Mouse (Mus musculus): Measurements from ENCODE around the gene 6330409D20Rik. TPM values are rescaled to one million over a fixed set of nuclear protein-coding genes. Genes with fewer than 3 reads are reported as not detected.

The 6330409D20Rik gene
- polyA plus RNA-seq, 1 experiment from 2014 or later = 0.16 TPM

- ATAC-seq (ENCODE audit: low FRiP score, low TSS enrichment) = no peak
- Histone ChIP-seq H3K27me3 (ENCODE audit: insufficient read depth, low read length) (no peaks in the 10 kb centered on the region), H3K9me3 (ENCODE audit: low read length) (no peaks in the 10 kb centered on the region), H3K27ac (ENCODE audit: low read length) (no peak overlapping the region), H3K4me1 (ENCODE audit: insufficient read depth, low read length) (peaks cover 16% of the 10 kb centered on the region), H3K4me3 (ENCODE audit: low read length) (no peak overlapping the region), H3K4me2 (replicated peaks; ENCODE audit: low read depth, low read length) (no peak overlapping the region), H3K36me3 (ENCODE audit: insufficient read depth, low read length) (no peaks in the 10 kb centered on the region), H3K9ac (replicated peaks; ENCODE audit: low read length) (no peak overlapping the region)
- WGBS = 84% methylated on average over 8 of the region's 8 CpGs
These were observed 31.9 kb upstream of the 6330409D20Rik start for GRCm38 (mm10) chr2:32772626-32773279.

GRCm38 (mm10) chr2:32771886-32772285, 31.1 kb upstream of the 6330409D20Rik start:
- H3K27ac ChIP-seq (ENCODE audit: low read length) = no peak overlapping the region
- no peak overlapping the region for H3K4me3 ChIP-seq (ENCODE audit: low read length)
- no peak overlapping the region for H3K9ac ChIP-seq (replicated peaks; ENCODE audit: low read length)
- 30% methylated on average over 12 of the region's 12 CpGs for WGBS
- H3K9me3 ChIP-seq (ENCODE audit: low read length) = no peaks in the 10 kb centered on the region
- no peak for ATAC-seq (ENCODE audit: low FRiP score, low TSS enrichment)
- H3K27me3 ChIP-seq (ENCODE audit: insufficient read depth, low read length) = no peaks in the 10 kb centered on the region
- H3K4me2 ChIP-seq (replicated peaks; ENCODE audit: low read depth, low read length) = no peak overlapping the region
- no peaks in the 10 kb centered on the region for H3K36me3 ChIP-seq (ENCODE audit: insufficient read depth, low read length)
- peaks cover 16% of the 10 kb centered on the region for H3K4me1 ChIP-seq (ENCODE audit: insufficient read depth, low read length)

GRCm38 (mm10) chr2:32769327-32770085, 28.7 kb upstream of the 6330409D20Rik start:
- peaks cover 5% of the 10 kb centered on the region; the same call in 1 of the 2 replicates for H3K4me1 ChIP-seq (ENCODE audit: insufficient read depth, low read length)
- no peak overlapping the region for H3K4me3 ChIP-seq (ENCODE audit: low read length)
- no peak for ATAC-seq (ENCODE audit: low FRiP score, low TSS enrichment)
- no peaks in the 10 kb centered on the region for H3K36me3 ChIP-seq (ENCODE audit: insufficient read depth, low read length)
- WGBS = 75% methylated on average over 5 of the region's 5 CpGs
- no peak overlapping the region for H3K9ac ChIP-seq (replicated peaks; ENCODE audit: low read length)
- no peaks in the 10 kb centered on the region for H3K9me3 ChIP-seq (ENCODE audit: low read length)
- no peak overlapping the region for H3K27ac ChIP-seq (ENCODE audit: low read length)
- no peak overlapping the region for H3K4me2 ChIP-seq (replicated peaks; ENCODE audit: low read depth, low read length)
- no peaks in the 10 kb centered on the region for H3K27me3 ChIP-seq (ENCODE audit: insufficient read depth, low read length)

GRCm38 (mm10) chr2:32768661-32769285, 28.0 kb upstream of the 6330409D20Rik start:
- Histone ChIP-seq H3K4me3 (ENCODE audit: low read length) (no peak overlapping the region), H3K27ac (ENCODE audit: low read length) (no peak overlapping the region), H3K4me1 (ENCODE audit: insufficient read depth, low read length) (peaks cover 5% of the 10 kb centered on the region; the same call in 1 of the 2 replicates), H3K36me3 (ENCODE audit: insufficient read depth, low read length) (no peaks in the 10 kb centered on the region), H3K9me3 (ENCODE audit: low read length) (no peaks in the 10 kb centered on the region), H3K9ac (replicated peaks; ENCODE audit: low read length) (no peak overlapping the region), H3K27me3 (ENCODE audit: insufficient read depth, low read length) (no peaks in the 10 kb centered on the region), H3K4me2 (replicated peaks; ENCODE audit: low read depth, low read length) (no peak overlapping the region)
- no peak for ATAC-seq (ENCODE audit: low FRiP score, low TSS enrichment)
- 56% methylated on average over 19 of the region's 19 CpGs for WGBS

GRCm38 (mm10) chr2:32767241-32767640, 26.4 kb upstream of the 6330409D20Rik start:
- Histone ChIP-seq H3K9me3 (ENCODE audit: low read length) (no peaks in the 10 kb centered on the region), H3K27ac (ENCODE audit: low read length) (no peak overlapping the region), H3K36me3 (ENCODE audit: insufficient read depth, low read length) (peaks cover 3% of the 10 kb centered on the region; the same call in 1 of the 2 replicates), H3K4me1 (ENCODE audit: insufficient read depth, low read length) (peaks cover 5% of the 10 kb centered on the region; the same call in 1 of the 2 replicates), H3K27me3 (ENCODE audit: insufficient read depth, low read length) (no peaks in the 10 kb centered on the region), H3K4me3 (ENCODE audit: low read length) (no peak overlapping the region), H3K4me2 (replicated peaks; ENCODE audit: low read depth, low read length) (no peak overlapping the region), H3K9ac (replicated peaks; ENCODE audit: low read length) (no peak overlapping the region)
- 61% methylated on average over 12 of the region's 12 CpGs for WGBS
- ATAC-seq (ENCODE audit: low FRiP score, low TSS enrichment) = no peak

- 82% methylated on average over 3 of the region's 3 CpGs for WGBS
- Histone ChIP-seq H3K4me1 (ENCODE audit: insufficient read depth, low read length) (peaks cover 3% of the 10 kb centered on the region), H3K9me3 (ENCODE audit: low read length) (no peaks in the 10 kb centered on the region), H3K4me3 (ENCODE audit: low read length) (no peak overlapping the region), H3K4me2 (replicated peaks; ENCODE audit: low read depth, low read length) (no peak overlapping the region), H3K36me3 (ENCODE audit: insufficient read depth, low read length) (peaks cover 18% of the 10 kb centered on the region; the same call in 1 of the 2 replicates), H3K27me3 (ENCODE audit: insufficient read depth, low read length) (no peaks in the 10 kb centered on the region), H3K9ac (replicated peaks; ENCODE audit: low read length) (no peak overlapping the region), H3K27ac (ENCODE audit: low read length) (no peak overlapping the region)
- no peak for ATAC-seq (ENCODE audit: low FRiP score, low TSS enrichment)
These were observed 22.5 kb upstream of the 6330409D20Rik start for GRCm38 (mm10) chr2:32763353-32763752.

GRCm38 (mm10) chr2:32761859-32762258, 21.0 kb upstream of the 6330409D20Rik start:
- H3K27me3 ChIP-seq (ENCODE audit: insufficient read depth, low read length) = no peaks in the 10 kb centered on the region
- H3K9ac ChIP-seq (replicated peaks; ENCODE audit: low read length) = no peak overlapping the region
- no peak for ATAC-seq (ENCODE audit: low FRiP score, low TSS enrichment)
- peaks cover 10% of the 10 kb centered on the region for H3K4me1 ChIP-seq (ENCODE audit: insufficient read depth, low read length)
- H3K36me3 ChIP-seq (ENCODE audit: insufficient read depth, low read length) = peaks cover 18% of the 10 kb centered on the region; the same call in 1 of the 2 replicates
- H3K27ac ChIP-seq (ENCODE audit: low read length) = no peak overlapping the region
- 92% methylated on average over 4 of the region's 4 CpGs for WGBS
- H3K4me2 ChIP-seq (replicated peaks; ENCODE audit: low read depth, low read length) = no peak overlapping the region
- H3K9me3 ChIP-seq (ENCODE audit: low read length) = no peaks in the 10 kb centered on the region
- no peak overlapping the region for H3K4me3 ChIP-seq (ENCODE audit: low read length)

- no peaks in the 10 kb centered on the region for H3K27me3 ChIP-seq (ENCODE audit: insufficient read depth, low read length)
- H3K4me3 ChIP-seq (ENCODE audit: low read length) = no peak overlapping the region
- no peak overlapping the region for H3K9ac ChIP-seq (replicated peaks; ENCODE audit: low read length)
- H3K36me3 ChIP-seq (ENCODE audit: insufficient read depth, low read length) = peaks cover 18% of the 10 kb centered on the region; the same call in 1 of the 2 replicates
- no peak for ATAC-seq (ENCODE audit: low FRiP score, low TSS enrichment)
- no peaks in the 10 kb centered on the region for H3K9me3 ChIP-seq (ENCODE audit: low read length)
- 89% methylated on average over 14 of the region's 14 CpGs for WGBS
- no peak overlapping the region for H3K27ac ChIP-seq (ENCODE audit: low read length)
- peaks cover 12% of the 10 kb centered on the region for H3K4me1 ChIP-seq (ENCODE audit: insufficient read depth, low read length)
- H3K4me2 ChIP-seq (replicated peaks; ENCODE audit: low read depth, low read length) = no peak overlapping the region
These were observed 20.5 kb upstream of the 6330409D20Rik start for GRCm38 (mm10) chr2:32761361-32761760.

GRCm38 (mm10) chr2:32759001-32759400, 18.2 kb upstream of the 6330409D20Rik start:
- Histone ChIP-seq H3K4me2 (replicated peaks; ENCODE audit: low read depth, low read length) (no peak overlapping the region), H3K9me3 (ENCODE audit: low read length) (no peaks in the 10 kb centered on the region), H3K36me3 (ENCODE audit: insufficient read depth, low read length) (peaks cover 28% of the 10 kb centered on the region; the same call in 1 of the 2 replicates), H3K4me1 (ENCODE audit: insufficient read depth, low read length) (peaks cover 12% of the 10 kb centered on the region), H3K27ac (ENCODE audit: low read length) (no peak overlapping the region), H3K27me3 (ENCODE audit: insufficient read depth, low read length) (no peaks in the 10 kb centered on the region), H3K9ac (replicated peaks; ENCODE audit: low read length) (no peak overlapping the region), H3K4me3 (ENCODE audit: low read length) (no peak overlapping the region)
- WGBS = 94% methylated on average over 2 of the region's 2 CpGs
- ATAC-seq (ENCODE audit: low FRiP score, low TSS enrichment) = no peak
